Mouse (Mus musculus): ENCODE measurements at regions not wholly inside any gene's neighbourhood (a gene's known extent, or its start where the extent isn't known, plus 50 kb on each side); places are given as distances from the start of the nearest gene placed in this dataset.

GRCm38 (mm10) chr15:5414401-5414800 lies 170.4 kb upstream of the Ptger4 start:
- H3K27ac ChIP-seq, result no peak overlapping the region
- H3K36me3 ChIP-seq (replicated peaks), result no peaks in the 10 kb centered on the region
- no peaks in the 10 kb centered on the region for H3K9me3 ChIP-seq
- no peak for ATAC-seq (ENCODE audit: low FRiP score)
- H3K4me2 ChIP-seq, result no peak overlapping the region
- no peak overlapping the region for H3K4me3 ChIP-seq (replicated peaks)
- 92% methylated on average over 5 of the region's 5 CpGs for WGBS
- H3K27me3 ChIP-seq, result no peaks in the 10 kb centered on the region
- H3K9ac ChIP-seq, result no peak overlapping the region
- no peaks in the 10 kb centered on the region for H3K4me1 ChIP-seq

GRCm38 (mm10) chr15:5416031-5416430 lies 172.0 kb upstream of the Ptger4 start:
- WGBS, result 96% methylated on average over 3 of the region's 3 CpGs
- ATAC-seq (ENCODE audit: low FRiP score), result no peak
- no peaks in the 10 kb centered on the region for H3K9me3 ChIP-seq
- H3K4me1 ChIP-seq, result no peaks in the 10 kb centered on the region
- no peak overlapping the region for H3K9ac ChIP-seq
- H3K4me3 ChIP-seq (replicated peaks), result no peak overlapping the region
- H3K27ac ChIP-seq, result no peak overlapping the region
- no peak overlapping the region for H3K4me2 ChIP-seq
- no peaks in the 10 kb centered on the region for H3K36me3 ChIP-seq (replicated peaks)
- H3K27me3 ChIP-seq, result no peaks in the 10 kb centered on the region

DNA sequence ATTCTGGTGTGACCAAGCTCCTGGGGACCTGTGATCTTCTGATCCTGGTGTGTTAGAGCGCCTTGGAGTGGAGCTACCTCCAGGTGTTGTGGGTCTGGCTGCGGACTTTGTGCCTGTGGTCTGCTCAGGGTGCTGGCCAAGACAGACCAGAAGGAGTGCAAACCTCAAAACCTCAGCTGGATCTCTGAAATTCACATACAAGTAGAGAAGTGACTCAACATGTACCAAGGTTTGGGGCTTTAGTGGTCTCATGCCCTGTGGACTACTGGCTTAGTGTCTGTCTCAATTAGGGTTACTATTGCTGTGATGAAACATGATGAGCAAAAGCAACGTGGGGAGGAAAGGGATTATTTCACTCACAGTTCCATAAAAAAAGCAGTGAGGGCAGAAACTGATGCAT lies 182.7 kb upstream of the Ptger4 start:
- H3K4me1 ChIP-seq, result no peaks in the 10 kb centered on the region
- H3K27me3 ChIP-seq, result no peaks in the 10 kb centered on the region
- no peaks in the 10 kb centered on the region for H3K36me3 ChIP-seq (replicated peaks)
- no peak for ATAC-seq (ENCODE audit: low FRiP score)
- no peak overlapping the region for H3K27ac ChIP-seq
- no peak overlapping the region for H3K4me3 ChIP-seq (replicated peaks)
- H3K4me2 ChIP-seq, result no peak overlapping the region
- 92% methylated on average over 3 of the region's 3 CpGs for WGBS
- no peaks in the 10 kb centered on the region for H3K9me3 ChIP-seq
- H3K9ac ChIP-seq, result no peak overlapping the region

GRCm38 (mm10) chr15:5427319-5428048 lies 183.5 kb upstream of the Ptger4 start:
- Histone ChIP-seq H3K27ac (no peak overlapping the region), H3K4me1 (no peaks in the 10 kb centered on the region), H3K9me3 (no peaks in the 10 kb centered on the region), H3K9ac (no peak overlapping the region), H3K4me2 (no peak overlapping the region), H3K36me3 (replicated peaks) (no peaks in the 10 kb centered on the region), H3K4me3 (replicated peaks) (no peak overlapping the region), H3K27me3 (no peaks in the 10 kb centered on the region)
- no peak for ATAC-seq (ENCODE audit: low FRiP score)
- 88% methylated on average over 7 of the region's 7 CpGs for WGBS

DNA sequence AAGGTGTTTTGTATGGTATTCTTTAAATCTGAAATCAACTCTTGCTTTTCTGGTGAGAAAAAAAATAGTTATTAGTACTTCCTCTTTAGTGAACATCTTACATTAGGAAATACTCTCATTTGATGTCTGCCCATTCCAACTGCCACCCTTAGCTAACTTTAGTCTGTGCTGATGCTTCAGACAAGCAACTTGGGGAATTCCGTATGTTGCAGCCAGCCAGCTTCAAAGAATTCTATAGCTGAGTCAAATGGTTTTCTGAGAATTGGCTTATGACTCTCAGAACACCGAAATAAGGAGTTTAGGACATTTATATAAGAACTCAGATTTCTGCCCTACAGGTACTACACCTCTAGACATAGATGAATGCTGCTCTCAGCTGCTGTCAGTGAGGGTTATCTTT lies 188.0 kb upstream of the Ptger4 start:
- ATAC-seq (ENCODE audit: low FRiP score), result no peak
- no peaks in the 10 kb centered on the region for H3K4me1 ChIP-seq
- no peaks in the 10 kb centered on the region for H3K27me3 ChIP-seq
- 91% methylated on average over 2 of the region's 2 CpGs for WGBS
- H3K9ac ChIP-seq, result no peak overlapping the region
- H3K36me3 ChIP-seq (replicated peaks), result no peaks in the 10 kb centered on the region
- no peak overlapping the region for H3K27ac ChIP-seq
- H3K9me3 ChIP-seq, result no peaks in the 10 kb centered on the region
- no peak overlapping the region for H3K4me2 ChIP-seq
- H3K4me3 ChIP-seq (replicated peaks), result no peak overlapping the region

DNA sequence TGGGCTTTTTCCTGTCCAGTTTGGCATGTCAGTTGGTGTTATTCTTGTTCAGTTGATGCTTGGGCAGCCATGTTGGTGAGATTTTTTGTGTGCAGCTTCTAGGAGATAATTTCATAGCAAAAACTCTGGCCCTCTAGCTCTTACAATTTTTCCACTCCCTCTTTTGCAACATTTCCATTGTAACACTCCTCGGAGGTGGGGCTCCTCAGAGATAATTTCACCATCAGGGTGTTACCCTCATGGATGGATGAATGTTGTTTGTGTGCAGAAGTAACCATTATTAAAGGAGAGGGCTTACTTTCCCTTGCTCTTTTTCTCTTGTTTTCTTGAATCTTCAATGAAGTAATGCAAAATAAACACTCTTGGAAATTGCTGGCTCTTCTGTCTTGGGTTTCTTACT lies 193.0 kb upstream of the Ptger4 start:
- no peaks in the 10 kb centered on the region for H3K36me3 ChIP-seq (replicated peaks)
- ATAC-seq (ENCODE audit: low FRiP score), result no peak
- H3K4me2 ChIP-seq, result no peak overlapping the region
- no peak overlapping the region for H3K4me3 ChIP-seq (replicated peaks)
- H3K27me3 ChIP-seq, result no peaks in the 10 kb centered on the region
- 70% methylated on average over 1 of the region's 1 CpGs for WGBS
- H3K9ac ChIP-seq, result no peak overlapping the region
- no peak overlapping the region for H3K27ac ChIP-seq
- H3K4me1 ChIP-seq, result no peaks in the 10 kb centered on the region
- no peaks in the 10 kb centered on the region for H3K9me3 ChIP-seq

DNA sequence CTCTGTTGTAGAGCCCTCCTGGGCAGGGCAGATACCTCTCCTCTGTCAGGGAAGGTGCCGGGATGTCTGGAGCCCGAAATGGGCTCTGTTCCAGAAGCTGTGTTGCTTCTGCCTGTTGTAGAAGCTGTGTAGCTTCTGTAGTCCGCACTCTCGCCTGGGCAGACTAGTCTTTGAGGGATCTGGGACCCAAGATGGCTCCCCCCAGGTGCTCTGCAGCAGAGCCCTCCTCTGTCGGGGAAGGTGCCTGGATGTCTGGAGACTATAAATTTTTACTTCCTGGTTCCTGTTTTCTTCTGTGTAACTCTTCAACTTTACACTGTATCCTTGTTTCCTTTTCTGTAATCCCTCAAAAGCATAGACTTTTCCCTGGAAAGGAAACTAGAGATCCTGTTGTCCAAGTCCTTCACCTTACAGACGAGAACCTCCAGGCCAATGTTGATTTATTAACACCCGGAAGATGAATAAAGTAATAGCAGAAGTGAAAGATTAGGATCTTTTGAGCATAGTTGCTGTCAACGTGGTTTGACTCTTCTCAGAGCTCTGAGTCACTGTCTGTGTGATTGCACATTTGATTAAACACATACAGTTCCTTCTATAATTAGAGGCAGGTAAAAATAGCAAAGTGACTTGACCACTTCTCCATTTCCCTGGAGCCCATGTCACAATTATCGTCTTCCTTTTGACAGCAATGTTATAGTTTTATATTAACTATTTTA lies 202.2 kb upstream of the Ptger4 start:
- WGBS, result 90% methylated on average over 9 of the region's 9 CpGs
- Histone ChIP-seq H3K9me3 (no peaks in the 10 kb centered on the region), H3K27me3 (no peaks in the 10 kb centered on the region), H3K4me1 (no peaks in the 10 kb centered on the region), H3K4me2 (no peak overlapping the region), H3K27ac (no peak overlapping the region), H3K4me3 (replicated peaks) (no peak overlapping the region), H3K36me3 (replicated peaks) (no peaks in the 10 kb centered on the region), H3K9ac (no peak overlapping the region)
- no peak for ATAC-seq (ENCODE audit: low FRiP score)

DNA sequence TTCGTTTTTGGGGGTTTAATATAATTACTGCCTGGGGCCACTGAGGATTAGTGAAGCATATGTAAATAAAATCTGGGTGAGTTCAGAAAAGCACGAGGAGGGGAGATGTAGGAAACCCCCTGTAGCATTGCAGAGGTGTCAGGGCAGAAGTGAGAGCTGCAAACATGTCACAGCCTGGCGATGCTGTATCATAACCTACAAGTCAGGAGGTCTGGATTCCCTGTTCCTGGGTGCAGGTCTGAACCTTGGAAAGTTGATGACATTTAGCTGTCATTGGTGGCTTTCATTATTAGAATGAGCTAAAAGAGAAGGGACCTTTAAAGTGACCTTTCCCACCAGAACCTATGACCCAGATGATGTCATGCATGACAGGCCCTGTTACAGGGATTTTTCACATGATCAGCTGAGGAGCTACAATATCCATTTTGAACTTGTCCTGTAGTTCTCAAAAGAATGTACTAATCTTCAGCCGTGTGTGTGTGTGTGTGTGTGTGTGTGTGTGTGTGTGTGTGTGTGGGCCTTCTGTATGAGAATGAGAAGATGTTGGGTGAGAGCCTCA lies 202.8 kb upstream of the Ptger4 start:
- Histone ChIP-seq H3K27me3 (no peaks in the 10 kb centered on the region), H3K36me3 (replicated peaks) (no peaks in the 10 kb centered on the region), H3K9me3 (no peaks in the 10 kb centered on the region), H3K4me1 (no peaks in the 10 kb centered on the region), H3K4me2 (no peak overlapping the region), H3K27ac (no peak overlapping the region), H3K4me3 (replicated peaks) (no peak overlapping the region), H3K9ac (no peak overlapping the region)
- ATAC-seq (ENCODE audit: low FRiP score), result no peak
- 72% methylated on average over 4 of the region's 4 CpGs for WGBS

DNA sequence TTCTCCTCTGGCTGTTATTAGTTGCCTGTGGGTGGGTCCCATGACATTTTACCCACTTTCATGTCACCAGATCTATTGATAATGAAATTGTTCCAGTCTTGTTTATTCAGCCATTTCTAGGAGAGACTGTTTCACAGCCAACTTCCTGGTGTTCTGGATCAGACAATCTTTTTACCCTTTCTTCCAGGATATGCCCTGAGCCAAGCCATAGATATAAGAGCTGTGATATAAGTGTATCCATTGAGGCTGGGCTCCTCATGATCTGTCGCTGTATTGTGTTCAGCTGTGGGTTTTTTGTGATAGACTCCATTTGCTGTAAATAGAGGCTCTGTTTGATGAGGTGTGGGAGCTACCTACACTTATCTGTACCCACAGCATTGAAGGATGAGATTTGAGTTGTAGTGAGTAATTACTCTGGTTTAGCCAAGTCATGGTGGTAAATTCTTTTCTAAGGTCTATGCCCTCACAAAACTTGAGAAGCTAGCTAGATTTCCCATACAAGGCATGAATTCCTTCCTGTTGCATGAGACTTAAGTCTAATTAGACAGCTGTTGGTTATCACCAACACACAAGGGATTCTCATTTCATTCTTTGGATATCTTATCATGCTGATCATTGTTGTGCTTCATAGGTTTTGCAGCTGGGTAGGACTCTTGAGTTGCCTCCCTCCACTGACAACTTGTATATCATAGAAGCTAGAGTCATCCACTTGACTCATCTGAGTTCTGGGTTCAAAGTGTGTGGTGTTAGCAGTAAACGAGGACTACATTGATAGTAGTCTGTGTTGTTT lies 203.9 kb upstream of the Ptger4 start:
- H3K36me3 ChIP-seq (replicated peaks), result no peaks in the 10 kb centered on the region
- H3K27ac ChIP-seq, result no peak overlapping the region
- H3K4me3 ChIP-seq (replicated peaks), result no peak overlapping the region
- no peaks in the 10 kb centered on the region for H3K4me1 ChIP-seq
- H3K9me3 ChIP-seq, result no peaks in the 10 kb centered on the region
- no peak overlapping the region for H3K4me2 ChIP-seq
- no peaks in the 10 kb centered on the region for H3K27me3 ChIP-seq
- 88% methylated on average over 2 of the region's 2 CpGs for WGBS
- no peak overlapping the region for H3K9ac ChIP-seq
- ATAC-seq (ENCODE audit: low FRiP score), result no peak

DNA sequence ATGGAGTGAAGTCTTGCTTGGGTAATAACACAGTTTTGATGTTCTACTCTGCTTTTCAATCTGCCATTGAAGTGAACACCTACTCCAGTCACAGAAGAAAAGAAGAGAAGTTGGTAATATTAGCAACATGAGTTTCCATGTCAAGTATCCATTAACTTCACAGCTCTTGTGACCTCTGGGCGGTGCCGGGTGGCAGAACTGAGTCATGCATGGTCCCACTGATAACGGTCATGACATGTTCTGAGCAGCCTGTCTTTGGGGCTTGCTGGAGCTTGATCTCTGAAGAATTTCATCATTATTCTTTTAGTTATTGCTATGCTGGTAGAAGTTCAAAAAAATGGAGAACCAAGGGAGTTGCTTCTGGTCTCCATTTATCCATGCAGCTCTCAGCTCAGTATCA lies 215.1 kb upstream of the Ptger4 start:
- H3K9ac ChIP-seq, result no peak overlapping the region
- no peak overlapping the region for H3K27ac ChIP-seq
- WGBS, result 87% methylated on average over 3 of the region's 3 CpGs
- no peaks in the 10 kb centered on the region for H3K27me3 ChIP-seq
- H3K9me3 ChIP-seq, result no peaks in the 10 kb centered on the region
- ATAC-seq (ENCODE audit: low FRiP score), result no peak
- H3K4me2 ChIP-seq, result no peak overlapping the region
- no peaks in the 10 kb centered on the region for H3K4me1 ChIP-seq
- H3K4me3 ChIP-seq (replicated peaks), result no peak overlapping the region
- no peaks in the 10 kb centered on the region for H3K36me3 ChIP-seq (replicated peaks)

DNA sequence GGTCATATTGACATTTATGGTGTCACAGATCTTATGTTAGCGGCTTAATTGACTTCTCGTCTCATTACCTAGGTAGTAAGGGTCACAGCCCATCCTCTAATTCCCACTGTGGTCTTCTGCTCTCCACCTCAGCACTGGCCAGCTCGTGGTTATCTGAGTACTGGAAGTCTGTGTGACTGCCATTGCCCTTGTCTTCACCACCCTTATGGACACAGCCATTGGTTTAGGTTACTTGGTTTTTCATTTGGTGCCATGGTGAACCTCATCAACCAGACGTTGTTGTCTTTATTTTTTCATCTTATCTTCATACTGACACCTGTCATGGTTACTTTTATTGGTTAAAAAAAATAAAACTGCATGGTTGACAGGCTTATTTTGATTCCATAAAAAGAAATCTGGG lies 215.6 kb upstream of the Ptger4 start:
- 89% methylated on average over 4 of the region's 4 CpGs for WGBS
- ATAC-seq (ENCODE audit: low FRiP score), result no peak
- no peaks in the 10 kb centered on the region for H3K9me3 ChIP-seq

DNA sequence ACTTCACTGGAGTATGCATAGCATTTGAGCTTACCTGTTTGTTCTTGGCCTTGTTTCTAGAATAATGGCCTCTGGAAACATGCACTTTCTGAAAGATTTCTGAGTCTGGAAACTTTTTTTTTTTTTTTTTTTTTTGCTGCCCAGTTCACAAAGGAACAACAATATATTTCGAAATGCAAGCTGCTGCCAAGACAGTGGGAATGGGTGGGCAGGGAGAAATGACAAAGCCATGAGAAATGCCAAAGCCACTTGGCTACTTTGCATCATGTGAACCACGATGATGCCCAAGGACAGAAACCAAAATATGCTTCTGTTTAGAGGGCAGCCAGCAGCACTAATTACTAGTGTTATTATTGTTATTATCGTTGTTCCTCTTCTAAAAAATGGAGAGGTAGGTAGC lies 218.7 kb upstream of the Ptger4 start:
- H3K9ac ChIP-seq, result no peak overlapping the region
- no peak overlapping the region for H3K4me3 ChIP-seq (replicated peaks)
- no peak overlapping the region for H3K4me2 ChIP-seq
- no peaks in the 10 kb centered on the region for H3K9me3 ChIP-seq
- 83% methylated on average over 3 of the region's 3 CpGs for WGBS
- H3K27me3 ChIP-seq, result no peaks in the 10 kb centered on the region
- no peak overlapping the region for H3K27ac ChIP-seq
- ATAC-seq (ENCODE audit: low FRiP score), result no peak
- no peaks in the 10 kb centered on the region for H3K4me1 ChIP-seq
- no peaks in the 10 kb centered on the region for H3K36me3 ChIP-seq (replicated peaks)

More for the DNA sequence above, 215.6 kb upstream of the Ptger4 start:
- Histone ChIP-seq H3K36me3 (replicated peaks) (no peaks in the 10 kb centered on the region), H3K9ac (no peak overlapping the region), H3K4me3 (replicated peaks) (no peak overlapping the region), H3K4me1 (no peaks in the 10 kb centered on the region), H3K4me2 (no peak overlapping the region), H3K27ac (no peak overlapping the region), H3K27me3 (no peaks in the 10 kb centered on the region)
